Mouse (Mus musculus) forebrain, postnatal 0 days (tissue): ENCODE results near the gene Son. TPM values are rescaled to one million over a fixed set of nuclear protein-coding genes. Genes with fewer than 3 reads are reported as not detected.

Source experiments
- ATAC-seq: fragments of 200-750 bp; cut with Nextera tagmentation; 2 replicates; pipeline ENCODE4 v1.8.0; 2017; ENCODE audit warnings: mild to moderate bottlenecking, moderate library complexity
- DNase-seq: peaks from one replicate; pipeline ENCODE4 v3.0.0-alpha.2; 2015
- H3K27ac ChIP-seq: fragments of 300-500 bp; sonication (generic); 2 replicates; pipeline ENCODE4 v1.5.1; 2014; ENCODE audit warnings: low read depth, mild to moderate bottlenecking, antibody characterized with exemption, low read length, moderate library complexity, mixed read lengths
- H3K27me3 ChIP-seq: fragments of 300-500 bp; sonication (generic); 2 replicates; pipeline ENCODE4 v1.6.1; 2014; ENCODE audit warnings: mild to moderate bottlenecking, low read length, mixed read lengths; ENCODE audit not compliant: insufficient read depth
- H3K36me3 ChIP-seq: fragments of 300-500 bp; sonication (generic); 2 replicates; pipeline ENCODE4 v1.6.1; 2014; ENCODE audit warnings: mild to moderate bottlenecking, moderate library complexity; ENCODE audit not compliant: insufficient read depth
- H3K4me1 ChIP-seq: fragments of 300-500 bp; sonication (generic); 2 replicates; pipeline ENCODE4 v1.6.1; 2014; ENCODE audit warnings: antibody characterized with exemption; ENCODE audit not compliant: insufficient read depth
- H3K4me2 ChIP-seq: fragments of 300-500 bp; sonication (generic); 2 replicates; pipeline ENCODE4 v1.6.1; 2014; ENCODE audit warnings: low read depth, mild to moderate bottlenecking, moderate library complexity
- H3K4me3 ChIP-seq: fragments of 300-500 bp; sonication (generic); 2 replicates; pipeline ENCODE4 v1.5.1; 2014; ENCODE audit warnings: low read depth, low read length, mixed read lengths
- H3K9ac ChIP-seq: fragments of 300-500 bp; sonication (generic); 2 replicates; pipeline ENCODE4 v1.6.1; 2014; ENCODE audit warnings: mild to moderate bottlenecking
- H3K9me3 ChIP-seq: fragments of 300-500 bp; sonication (generic); 2 replicates; pipeline ENCODE4 v1.6.1; 2016; ENCODE audit warnings: low read length
- CTCF ChIP-seq: sonication (generic); IDR thresholded peaks from 2 replicates; pipeline ENCODE4 v1.5.1; 2016; ENCODE audit warnings: antibody characterized with exemption, control low read depth, low read depth
- WGBS: fragments of 180-500 bp; shearing (Covaris S2); extraction: QIAGEN DNeasy Blood & Tissue Kit; methylation state at CpG from one replicate; pipeline ENCODE4 v1.1.7; 2014; 5-methylcytosine and 5-hydroxymethylcytosine counted together
- polyA plus RNA-seq: library from polyadenylated mRNA; unstranded; fragments of >200 nt; fragmentation: Nextera tagmentation; extraction: Ambion mirVana; gene quantifications from 2 replicates; pipeline ENCODE4 v1.2.1, GENCODE M21; 2015
- total RNA-seq: library from RNA; depleted of rRNA; stranded (reverse); fragments of >200 nt; gene quantifications from 2 replicates; pipeline ENCODE4 v1.2.3, GENCODE M21; 2014

The Son gene
- total and polyA plus RNA-seq, 2 experiments from 2014 or later: 76.7 to 279 TPM

- WGBS: 62% methylated on average over 9 of the region's 9 CpGs
- H3K27me3 ChIP-seq: no peaks in the 10 kb centered on the region
- H3K9me3 ChIP-seq: no peaks in the 10 kb centered on the region
- no peak overlapping the region for H3K9ac ChIP-seq
- no peak overlapping the region for H3K27ac ChIP-seq
- ATAC-seq (no peak), DNase-seq (peak; percentile 11)
- no peaks in the 10 kb centered on the region for H3K36me3 ChIP-seq
- H3K4me3 ChIP-seq: no peak overlapping the region
- H3K4me1 ChIP-seq: no peaks in the 10 kb centered on the region
- H3K4me2 ChIP-seq: no peak overlapping the region
- no peak for TF ChIP-seq CTCF
Observed at GRCm38 (mm10) chr16:91609501-91610245, 37.6 kb upstream of the Son start.

GRCm38 (mm10) chr16:91611248-91611647 is 36.1 kb upstream of the Son start:
- TF ChIP-seq CTCF: no peak
- no peak overlapping the region for H3K9ac ChIP-seq
- no peak for ATAC-seq
- no peaks in the 10 kb centered on the region for H3K9me3 ChIP-seq
- no peak overlapping the region for H3K27ac ChIP-seq
- 62% methylated on average over 11 of the region's 11 CpGs for WGBS
- no peak overlapping the region for H3K4me2 ChIP-seq
- H3K4me3 ChIP-seq: no peak overlapping the region
- no peaks in the 10 kb centered on the region for H3K27me3 ChIP-seq
- H3K4me1 ChIP-seq: no peaks in the 10 kb centered on the region
- DNase-seq: no peak
- no peaks in the 10 kb centered on the region for H3K36me3 ChIP-seq

GRCm38 (mm10) chr16:91612525-91612924 is 34.8 kb upstream of the Son start:
- H3K27ac ChIP-seq: no peak overlapping the region
- WGBS: 78% methylated on average over 5 of the region's 5 CpGs
- H3K9ac ChIP-seq: no peak overlapping the region
- H3K27me3 ChIP-seq: no peaks in the 10 kb centered on the region
- no peaks in the 10 kb centered on the region for H3K4me1 ChIP-seq
- H3K4me3 ChIP-seq: no peak overlapping the region
- H3K36me3 ChIP-seq: 0 out of 2 replicates have a peak, but pooled peaks cover 3% of the 10 kb centered on the region
- H3K4me2 ChIP-seq: no peak overlapping the region
- no peak for TF ChIP-seq CTCF
- no peak for DNase-seq
- ATAC-seq: no peak
- no peaks in the 10 kb centered on the region for H3K9me3 ChIP-seq

GRCm38 (mm10) chr16:91614552-91614951 is 32.8 kb upstream of the Son start:
- no peak overlapping the region for H3K4me2 ChIP-seq
- H3K4me3 ChIP-seq: no peak overlapping the region
- no peaks in the 10 kb centered on the region for H3K27me3 ChIP-seq
- 71% methylated on average over 6 of the region's 6 CpGs for WGBS
- DNase-seq: no peak
- peaks cover 4% of the 10 kb centered on the region for H3K4me1 ChIP-seq
- no peak for ATAC-seq
- no peak for TF ChIP-seq CTCF
- no peak overlapping the region for H3K9ac ChIP-seq
- no peaks in the 10 kb centered on the region for H3K9me3 ChIP-seq
- no peak overlapping the region for H3K27ac ChIP-seq
- H3K36me3 ChIP-seq: 0 out of 2 replicates have a peak, but pooled peaks cover 3% of the 10 kb centered on the region

DNA sequence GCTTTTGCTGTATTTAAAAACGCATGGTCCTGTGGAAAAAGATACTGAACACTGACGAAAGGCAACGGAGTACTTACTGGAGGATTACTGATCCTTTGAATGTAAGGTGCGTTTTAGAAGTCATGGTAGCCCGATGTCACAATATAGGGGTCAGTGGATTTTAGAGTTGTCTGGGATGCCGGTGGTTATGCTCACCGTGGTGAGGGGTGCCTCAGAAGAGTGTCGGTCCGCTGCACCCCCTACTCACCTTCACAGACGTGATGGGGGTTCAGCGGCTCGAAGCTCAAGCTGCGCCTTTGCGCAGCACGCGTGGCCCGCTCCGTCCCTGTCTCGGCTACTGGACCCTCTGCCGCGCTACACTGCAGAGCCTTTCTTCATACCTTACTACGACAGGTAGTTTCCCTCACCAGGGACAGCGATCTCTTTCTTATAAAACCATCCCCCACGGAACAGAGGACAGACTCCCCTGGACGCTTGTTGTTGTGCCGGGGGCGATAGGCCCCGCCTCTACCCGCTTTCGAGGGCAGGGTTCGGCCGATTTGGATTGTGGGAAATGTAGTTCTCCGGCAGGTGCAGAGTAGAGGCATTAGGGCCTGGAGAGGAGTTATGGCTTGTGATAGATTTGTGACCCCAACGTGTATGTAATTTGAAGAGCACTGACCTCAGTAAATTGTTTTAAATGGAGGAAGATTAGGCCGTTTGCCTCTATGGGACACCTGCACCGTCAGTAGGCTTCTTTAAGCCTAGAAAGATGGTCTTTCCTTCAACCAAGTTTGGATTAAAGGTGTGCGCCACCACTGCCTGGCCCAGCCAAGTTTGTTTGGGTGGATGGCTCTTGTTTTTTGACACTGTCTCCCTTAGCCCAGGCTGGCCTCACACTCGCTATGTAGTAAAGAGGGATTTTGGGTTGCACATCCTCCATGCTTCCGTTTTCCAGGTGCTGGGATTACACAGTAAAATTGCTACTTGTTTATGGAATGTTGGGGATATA is 28.5 kb upstream of the Son start, which contains the start of gene Dnajc28:
Gene Dnajc28, minus strand, starts transcription at position 516 of the 991 bp plus-strand sequence.
- no peaks in the 10 kb centered on the region for H3K9me3 ChIP-seq
- peaks cover 4% of the 10 kb centered on the region for H3K4me1 ChIP-seq
- H3K27ac ChIP-seq: peak within 1 kb of the TSS; percentile 46; the same call in 1 of the 2 replicates
- peak; percentile 96 for ATAC-seq
- 11% methylated on average over 39 of the region's 39 CpGs for WGBS
- H3K9ac ChIP-seq: peak within 1 kb of the TSS; percentile 71
- H3K27me3 ChIP-seq: no peaks in the 10 kb centered on the region
- H3K36me3 ChIP-seq: peaks cover 34% of the 10 kb centered on the region
- H3K4me3 ChIP-seq: peak within 1 kb of the TSS; percentile 69
- DNase-seq: peak; percentile 86
- no peak for TF ChIP-seq CTCF
- H3K4me2 ChIP-seq: peak within 1 kb of the TSS; percentile 72

DNA sequence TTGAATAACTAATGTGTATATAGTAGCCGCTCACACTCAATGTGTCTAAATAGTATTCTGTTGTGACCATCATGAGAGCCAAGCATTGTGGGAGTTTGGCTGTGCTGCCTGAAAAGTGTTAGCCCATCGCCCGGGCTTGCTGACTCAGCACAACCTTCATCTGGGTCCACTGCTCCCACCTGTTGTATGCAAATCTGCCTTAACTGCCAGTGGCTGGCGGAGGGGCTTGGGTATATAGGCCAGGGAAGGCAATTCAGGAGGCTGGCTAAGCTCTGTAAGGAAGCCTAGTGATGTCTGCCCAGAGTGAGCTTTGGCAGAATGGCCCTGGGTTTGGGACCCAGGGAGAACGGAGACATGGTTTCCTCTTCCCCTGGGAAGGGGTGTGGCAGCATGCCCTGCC is 27.1 kb upstream of the Son start:
- DNase-seq (no peak), ATAC-seq (no peak)
- Histone ChIP-seq H3K4me1 (peaks cover 4% of the 10 kb centered on the region), H3K4me2 (no peak overlapping the region), H3K4me3 (no peak overlapping the region), H3K36me3 (peaks cover 45% of the 10 kb centered on the region), H3K9ac (no peak overlapping the region), H3K9me3 (no peaks in the 10 kb centered on the region), H3K27me3 (no peaks in the 10 kb centered on the region), H3K27ac (no peak overlapping the region)
- no peak for TF ChIP-seq CTCF
- 90% methylated on average over 5 of the region's 5 CpGs for WGBS
